Mouse (Mus musculus) olfactory bulb, adult 2 months (tissue): ENCODE data around the gene Rbm5. TPM values are rescaled to one million over a fixed set of nuclear protein-coding genes. Genes with fewer than 3 reads are reported as not detected.
A peak's percentile ranks its signal among the peaks of the same experiment; 100 is the strongest.

Experiments
- H3K27ac ChIP-seq: fragments of 200-500 bp; 2 replicates; pipeline ENCODE4 v1.5.1; 2012; ENCODE audit warnings: low read depth, low read length; ENCODE audit not compliant: insufficient read depth
- H3K4me1 ChIP-seq: fragments of 200-500 bp; 2 replicates; pipeline ENCODE4 v1.6.1; 2012; ENCODE audit warnings: low read length; ENCODE audit not compliant: control insufficient read depth, insufficient read depth
- H3K4me3 ChIP-seq: fragments of 200-500 bp; 2 replicates; pipeline ENCODE4 v1.5.1; 2012; ENCODE audit warnings: mild to moderate bottlenecking, low read depth, low read length, moderate library complexity; ENCODE audit not compliant: insufficient read depth
- CTCF ChIP-seq: fragments of 200-500 bp; IDR thresholded peaks from 2 replicates; pipeline ENCODE4 v1.5.1; 2012; ENCODE audit warnings: low read depth, mild to moderate bottlenecking, low read length, moderate library complexity; ENCODE audit not compliant: insufficient read depth
- POLR2A ChIP-seq: fragments of 200-500 bp; IDR thresholded peaks from 2 replicates; pipeline ENCODE4 v1.6.1; 2012; ENCODE audit warnings: mild to moderate bottlenecking, low read depth, low read length, moderate library complexity; ENCODE audit not compliant: insufficient read depth
- WGBS: fragments of 180-500 bp; shearing (Covaris S2); methylation state at CpG from one replicate; pipeline ENCODE4 v1.1.7; 2018; 5-methylcytosine and 5-hydroxymethylcytosine counted together
- polyA plus RNA-seq: library from polyadenylated mRNA; stranded (reverse); fragments of >200 nt; gene quantifications from 2 replicates; pipeline ENCODE4 v1.2.4, GENCODE M21; 2012; ENCODE audit warnings: low replicate concordance; ENCODE audit not compliant: missing spikeins, insufficient read depth, insufficient read length

Gene Rbm5
- polyA plus RNA-seq, 1 experiment, result 773 TPM

DNA sequence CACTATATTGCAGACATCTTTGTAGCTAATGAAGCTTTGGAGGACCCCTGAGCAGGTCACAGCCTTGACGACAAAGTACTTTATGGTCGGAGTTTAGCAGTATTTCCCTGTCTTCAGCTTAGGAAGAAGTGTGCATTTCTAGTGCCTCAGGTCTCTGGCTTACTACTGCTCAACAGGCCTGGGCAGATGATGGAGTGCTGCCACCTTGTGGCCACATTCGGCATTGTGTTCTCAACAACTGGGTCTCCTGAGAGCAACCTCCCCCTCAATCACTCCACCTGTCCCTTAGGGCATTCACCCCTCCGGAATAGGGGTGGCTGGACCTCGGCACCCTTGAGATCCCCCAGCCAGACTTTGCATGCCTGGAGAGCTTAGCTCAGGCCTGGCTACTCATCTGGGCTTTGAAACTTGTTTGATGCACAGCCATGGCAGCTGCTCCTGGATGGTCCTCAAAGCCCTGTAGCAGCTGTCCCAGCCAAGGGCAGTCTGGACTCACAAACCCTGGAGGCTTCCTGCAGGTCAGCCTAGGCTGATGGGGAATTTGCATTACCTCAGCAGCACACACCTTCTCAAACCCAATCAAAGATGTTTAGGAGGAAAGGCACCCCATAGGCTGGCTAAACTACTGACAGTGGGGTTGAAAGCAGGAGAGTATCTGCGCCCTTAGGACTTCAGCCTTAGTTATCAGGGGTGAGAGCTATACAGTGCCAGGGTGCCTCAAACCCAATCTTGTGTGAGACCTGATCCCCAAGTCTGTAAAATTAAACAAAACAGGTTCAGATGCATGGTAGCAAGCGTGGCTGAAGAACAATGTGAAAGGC, 32.6 kb downstream of the Rbm5 start:
- peaks cover 22% of the 10 kb centered on the region for H3K4me1 ChIP-seq
- no peak overlapping the region for H3K4me3 ChIP-seq
- WGBS, result 20% methylated on average over 7 of the region's 7 CpGs
- H3K27ac ChIP-seq, result no peak overlapping the region
- TF ChIP-seq CTCF (peak; percentile 70), POLR2A (no peak)

DNA sequence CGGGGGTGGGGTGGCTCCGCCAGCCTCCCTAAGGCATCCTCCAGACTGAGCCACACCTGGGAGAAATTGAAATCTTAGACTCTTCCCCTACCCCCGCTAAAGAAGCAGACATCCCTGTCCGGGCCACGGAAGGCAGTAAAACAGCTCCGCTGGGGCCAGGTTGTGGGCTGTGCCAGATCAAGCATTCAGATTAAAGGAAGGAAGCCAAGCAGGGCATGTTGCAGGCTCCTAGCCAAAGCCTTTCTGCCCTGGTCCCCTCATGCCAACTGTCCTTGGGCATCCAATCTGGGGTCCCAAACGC, 34.7 kb downstream of the Rbm5 start:
- TF ChIP-seq CTCF, result no peak
- Histone ChIP-seq H3K27ac (no peak overlapping the region), H3K4me1 (peaks cover 22% of the 10 kb centered on the region), H3K4me3 (no peak overlapping the region)
- 5% methylated on average over 7 of the region's 7 CpGs for WGBS

DNA sequence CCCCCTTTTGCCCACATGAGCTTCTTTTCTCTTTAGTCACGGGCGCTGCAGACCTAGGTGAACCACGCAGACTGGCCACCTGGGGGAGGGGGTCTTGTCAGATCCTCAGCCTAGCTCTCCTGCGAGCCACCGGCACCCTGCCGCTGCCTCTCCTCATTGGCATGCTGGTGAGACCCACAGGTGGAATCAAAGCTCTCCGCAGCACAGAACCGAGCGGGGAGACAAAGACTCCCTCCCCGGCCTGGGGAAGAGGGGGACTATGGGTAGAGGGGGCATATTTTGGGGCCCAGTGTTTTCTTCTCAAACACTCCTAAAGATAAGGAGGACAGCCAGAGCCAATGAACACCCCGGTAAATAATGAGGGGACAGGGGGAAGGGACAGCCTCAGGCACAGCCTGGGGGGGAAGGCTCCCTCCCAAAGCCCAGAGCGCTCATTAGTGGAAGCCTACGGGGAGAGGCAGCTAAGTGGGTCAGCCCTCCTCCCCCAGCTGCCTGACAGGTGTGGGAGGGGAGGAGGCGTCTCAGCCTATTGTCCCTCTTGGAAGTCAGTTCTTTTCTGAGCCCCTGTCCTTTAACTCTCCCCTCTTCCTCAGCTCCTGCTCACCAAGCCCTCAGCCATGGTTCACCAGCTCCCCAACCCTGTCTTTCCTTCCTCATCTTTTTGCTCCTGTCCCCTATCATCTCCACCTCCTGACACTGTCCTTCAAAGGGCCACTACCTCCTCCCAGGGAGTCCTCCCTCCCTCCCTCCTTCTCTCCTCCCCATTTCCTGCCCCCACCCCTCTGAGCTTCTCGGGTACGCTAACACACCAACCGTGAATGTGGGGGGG, 35.2 kb downstream of the Rbm5 start:
- Histone ChIP-seq H3K4me3 (no peak overlapping the region), H3K4me1 (peaks cover 22% of the 10 kb centered on the region), H3K27ac (no peak overlapping the region)
- no peak for TF ChIP-seq POLR2A
- no peak for TF ChIP-seq CTCF
- 17% methylated on average over 17 of the region's 17 CpGs for WGBS

DNA sequence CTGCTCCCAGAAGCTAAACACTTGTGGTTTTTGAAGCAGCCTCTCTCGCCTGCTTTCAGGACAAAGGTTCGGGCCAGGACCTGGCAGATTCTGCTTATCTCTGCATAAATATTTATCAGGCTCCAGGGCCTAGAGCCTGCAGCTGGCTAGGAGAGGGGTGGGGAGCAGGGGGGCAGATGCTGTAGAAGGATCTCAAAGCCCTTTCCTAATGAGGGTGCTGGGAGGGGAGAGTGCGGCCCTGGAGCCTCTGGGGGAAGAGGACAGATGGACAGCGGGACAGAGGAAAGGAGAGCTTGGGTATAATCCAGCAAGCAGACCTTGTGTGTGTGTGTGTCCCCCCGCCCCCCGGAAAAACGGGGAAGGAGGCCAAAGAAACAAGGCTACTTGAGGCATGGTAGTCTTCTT, 36.2 kb downstream of the Rbm5 start:
- WGBS, result 55% methylated on average over 7 of the region's 7 CpGs
- TF ChIP-seq POLR2A, result no peak
- TF ChIP-seq CTCF, result no peak
- H3K27ac ChIP-seq, result no peak overlapping the region
- H3K4me1 ChIP-seq, result peaks cover 25% of the 10 kb centered on the region
- no peak overlapping the region for H3K4me3 ChIP-seq

DNA sequence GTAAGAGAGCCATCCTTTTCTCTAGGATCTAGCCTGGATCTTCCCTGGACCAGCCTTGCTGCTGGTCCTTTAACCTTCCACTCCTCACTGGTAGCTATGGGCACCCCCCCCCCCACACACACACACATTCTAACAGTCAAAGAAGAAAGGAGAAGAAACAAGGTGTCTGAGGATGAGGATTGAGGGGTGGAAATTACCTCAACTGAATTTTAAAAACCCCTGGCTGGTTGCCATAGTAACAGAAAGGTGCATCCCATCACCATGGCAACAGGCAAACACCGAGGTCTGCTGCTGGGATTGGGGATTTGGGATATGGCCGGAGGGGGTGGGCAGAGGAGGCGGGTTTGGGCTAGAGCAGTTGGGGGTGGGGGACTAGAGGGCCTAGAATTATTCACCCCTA, 41.1 kb downstream of the Rbm5 start:
- Histone ChIP-seq H3K4me3 (no peak overlapping the region), H3K27ac (no peak overlapping the region), H3K4me1 (peaks cover 10% of the 10 kb centered on the region)
- WGBS, result 44% methylated on average over 3 of the region's 3 CpGs
- no peak for TF ChIP-seq CTCF
- TF ChIP-seq POLR2A, result no peak

GRCm38 (mm10) chr9:107728919-107729670, 41.7 kb downstream of the Rbm5 start:
- TF ChIP-seq POLR2A (no peak), CTCF (no peak)
- 93% methylated on average over 6 of the region's 6 CpGs for WGBS
- Histone ChIP-seq H3K27ac (no peak overlapping the region), H3K4me1 (peaks cover 8% of the 10 kb centered on the region; the same call in 1 of the 2 replicates), H3K4me3 (no peak overlapping the region)

DNA sequence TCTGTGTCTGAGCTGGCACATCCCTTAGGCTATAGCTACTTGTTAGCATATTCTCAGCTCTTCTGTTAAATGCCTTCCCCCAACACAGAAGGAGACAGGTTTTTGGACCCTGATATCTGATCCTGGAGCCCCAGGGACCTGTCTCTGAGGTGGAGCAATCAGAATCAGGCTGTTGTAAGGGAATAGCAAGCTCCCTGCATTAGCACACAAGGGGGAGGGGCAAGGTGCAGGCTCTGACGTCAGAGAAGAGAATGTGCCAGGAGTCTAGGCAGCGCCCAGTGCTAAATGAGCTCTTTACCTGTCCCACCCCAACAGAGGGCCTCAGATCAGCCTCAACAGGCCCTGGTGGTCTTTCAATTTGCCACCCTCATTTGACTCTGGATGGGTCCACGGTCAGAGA, 43.8 kb downstream of the Rbm5 start:
- 62% methylated on average over 3 of the region's 3 CpGs for WGBS
- H3K4me3 ChIP-seq, result no peak overlapping the region
- peaks cover 21% of the 10 kb centered on the region for H3K4me1 ChIP-seq
- TF ChIP-seq CTCF, result no peak
- TF ChIP-seq POLR2A, result no peak
- no peak overlapping the region for H3K27ac ChIP-seq

GRCm38 (mm10) chr9:107724796-107725195, 46.0 kb downstream of the Rbm5 start:
- H3K27ac ChIP-seq, result no peak overlapping the region
- H3K4me3 ChIP-seq, result no peak overlapping the region
- no peak for TF ChIP-seq POLR2A
- WGBS, result 92% methylated on average over 1 of the region's 1 CpGs
- H3K4me1 ChIP-seq, result peaks cover 20% of the 10 kb centered on the region
